Mouse (Mus musculus): ENCODE measurements around the gene Sema4c.

DNA sequence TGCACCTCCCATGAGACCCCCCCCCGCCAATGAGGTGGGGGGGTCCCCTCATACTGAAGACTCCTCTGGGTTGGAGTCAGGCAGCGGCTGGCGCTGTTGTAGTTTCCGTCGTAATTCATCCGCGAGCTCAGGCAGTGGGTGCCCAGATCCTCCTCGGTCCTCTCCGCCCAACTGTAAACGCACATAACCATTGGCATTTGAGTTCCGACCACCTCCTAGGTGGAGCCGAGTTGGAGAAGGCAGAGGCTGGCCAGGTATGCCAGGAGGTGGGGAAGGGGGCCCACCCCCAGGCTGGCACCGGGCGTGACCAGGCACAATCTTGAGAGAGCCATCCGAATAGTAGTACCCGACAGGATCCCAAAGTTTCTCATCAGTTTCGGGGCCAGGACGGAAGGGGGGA lies 8.7 kb downstream of the Sema4c start:
- no peak for TF ChIP-seq POLR2A (IDR thresholded peaks at IDR 0.05; ENCODE audit: insufficient read length, low read depth)
- TF ChIP-seq USF1 (IDR thresholded peaks at IDR 0.05; ENCODE audit: low read depth) = no peak
- TF ChIP-seq POLR2AphosphoS2 (IDR thresholded peaks at IDR 0.05; ENCODE audit: insufficient read length, low read depth) = peak; percentile 11

Measured in myocyte (in vitro differentiated cells).